Mouse (Mus musculus): Measurements from ENCODE around the gene Tbc1d22a. TPM values are rescaled to one million over a fixed set of nuclear protein-coding genes. Genes with fewer than 3 reads are reported as not detected.
"Not testable (repeated sequence)": the region's sequence is repeated elsewhere in the genome, so short reads cannot be mapped to it uniquely, and the experiment has no call there.

Tbc1d22a gene
- total RNA-seq, 1 experiment = 19.2 TPM

GRCm38 (mm10) chr15:86221369-86221768, 7.1 kb downstream of the Tbc1d22a start:
- 0 out of 4 replicates have a peak, but pooled peaks cover 0 to 2% of the 10 kb centered on the region in 2 experiments for H3K4me1 ChIP-seq (ENCODE audit: control insufficient read depth in 2 of 2, insufficient read depth in 2 of 2, low read length in 2 of 2, poor library complexity in 1 of 2)
- no peak for DNase-seq (ENCODE audit: low read depth, low spot score)
- no peak for TF ChIP-seq ZC3H11A (IDR thresholded peaks at IDR 0.05; ENCODE audit: borderline replicate concordance, low read depth, low read length)
- no peak for TF ChIP-seq HCFC1 (IDR thresholded peaks at IDR 0.05; ENCODE audit: borderline replicate concordance, insufficient read depth, low read length)
- no peak for TF ChIP-seq CHD2 (IDR thresholded peaks at IDR 0.05; ENCODE audit: low read depth, low read length)
- TF ChIP-seq MAFK (IDR thresholded peaks at IDR 0.05; ENCODE audit: insufficient read depth, low read depth, low read length) = no peak
- no peak for TF ChIP-seq ZNF384 (IDR thresholded peaks at IDR 0.05; ENCODE audit: low read depth, low read length)
- H3K4me3 ChIP-seq (ENCODE audit: insufficient read depth in 1 of 2, low read depth in 1 of 2, low read length in 2 of 2, poor library complexity in 1 of 2, severe bottlenecking in 1 of 2) = no peak overlapping the region
- H3K36me3 ChIP-seq (ENCODE audit: control insufficient read depth, insufficient read depth, low read length, poor library complexity, severe bottlenecking) = no peaks in the 10 kb centered on the region
- H3K9ac ChIP-seq (ENCODE audit: insufficient read depth, low read depth, low read length, poor library complexity, severe bottlenecking) = no peak overlapping the region
- in situ Hi-C loops (cut with MboI; ENCODE audit: low sequenced_read_pairs in 2 of 2, unreplicated experiment in 2 of 2) = no loop called here
- no peaks in the 10 kb centered on the region for H3K9me3 ChIP-seq (ENCODE audit: control insufficient read depth, insufficient read depth, low read depth, low read length)
- no peak overlapping the region for H3K27ac ChIP-seq (ENCODE audit: insufficient read depth, low read depth, low read length, poor library complexity, severe bottlenecking)

GRCm38 (mm10) chr15:86221901-86222300, 7.6 kb downstream of the Tbc1d22a start:
- in situ Hi-C loops (cut with MboI; ENCODE audit: low sequenced_read_pairs in 2 of 2, unreplicated experiment in 2 of 2); DNase-seq (ENCODE audit: low read depth, low spot score): not testable (repeated sequence)

GRCm38 (mm10) chr15:86224972-86225551, 10.8 kb downstream of the Tbc1d22a start:
- Histone ChIP-seq H3K36me3 (ENCODE audit: control insufficient read depth, insufficient read depth, low read length, poor library complexity, severe bottlenecking) (no peaks in the 10 kb centered on the region), H3K9ac (ENCODE audit: insufficient read depth, low read depth, low read length, poor library complexity, severe bottlenecking) (no peak overlapping the region), H3K9me3 (ENCODE audit: control insufficient read depth, insufficient read depth, low read depth, low read length) (no peaks in the 10 kb centered on the region), H3K4me1 (ENCODE audit: control insufficient read depth in 2 of 2, insufficient read depth in 2 of 2, low read length in 2 of 2, poor library complexity in 1 of 2) (0 out of 4 replicates have a peak, but pooled peaks cover 0 to 2% of the 10 kb centered on the region in 2 experiments), H3K27ac (ENCODE audit: insufficient read depth, low read depth, low read length, poor library complexity, severe bottlenecking) (no peak overlapping the region), H3K4me3 (ENCODE audit: insufficient read depth in 1 of 2, low read depth in 1 of 2, low read length in 2 of 2, poor library complexity in 1 of 2, severe bottlenecking in 1 of 2) (no peak overlapping the region)
- DNase-seq (ENCODE audit: low read depth, low spot score) = no peak
- in situ Hi-C loops (cut with MboI; ENCODE audit: low sequenced_read_pairs in 2 of 2, unreplicated experiment in 2 of 2) = no loop called here
- TF ChIP-seq ZC3H11A (IDR thresholded peaks at IDR 0.05; ENCODE audit: borderline replicate concordance, low read depth, low read length) (no peak), CHD2 (IDR thresholded peaks at IDR 0.05; ENCODE audit: low read depth, low read length) (no peak), HCFC1 (IDR thresholded peaks at IDR 0.05; ENCODE audit: borderline replicate concordance, insufficient read depth, low read length) (no peak), ZNF384 (IDR thresholded peaks at IDR 0.05; ENCODE audit: low read depth, low read length) (no peak), MAFK (IDR thresholded peaks at IDR 0.05; ENCODE audit: insufficient read depth, low read depth, low read length) (no peak)

More at GRCm38 (mm10) chr15:86221901-86222300, 7.6 kb downstream of the Tbc1d22a start:
- not testable (repeated sequence) for H3K9me3 ChIP-seq (ENCODE audit: control insufficient read depth, insufficient read depth, low read depth, low read length); H3K4me1 ChIP-seq (ENCODE audit: control insufficient read depth in 2 of 2, insufficient read depth in 2 of 2, low read length in 2 of 2, poor library complexity in 1 of 2); H3K9ac ChIP-seq (ENCODE audit: insufficient read depth, low read depth, low read length, poor library complexity, severe bottlenecking); H3K27ac ChIP-seq (ENCODE audit: insufficient read depth, low read depth, low read length, poor library complexity, severe bottlenecking); H3K4me3 ChIP-seq (ENCODE audit: insufficient read depth in 1 of 2, low read depth in 1 of 2, low read length in 2 of 2, poor library complexity in 1 of 2, severe bottlenecking in 1 of 2); H3K36me3 ChIP-seq (ENCODE audit: control insufficient read depth, insufficient read depth, low read length, poor library complexity, severe bottlenecking)

- H3K9me3 ChIP-seq (ENCODE audit: control insufficient read depth, insufficient read depth, low read depth, low read length) = no peaks in the 10 kb centered on the region
- DNase-seq (ENCODE audit: low read depth, low spot score) = no peak
- H3K4me3 ChIP-seq (ENCODE audit: insufficient read depth in 1 of 2, low read depth in 1 of 2, low read length in 2 of 2, poor library complexity in 1 of 2, severe bottlenecking in 1 of 2) = no peak overlapping the region
- H3K27ac ChIP-seq (ENCODE audit: insufficient read depth, low read depth, low read length, poor library complexity, severe bottlenecking) = no peak overlapping the region
- in situ Hi-C loops (cut with MboI; ENCODE audit: low sequenced_read_pairs in 2 of 2, unreplicated experiment in 2 of 2) = no loop called here
- no peaks in the 10 kb centered on the region for H3K36me3 ChIP-seq (ENCODE audit: control insufficient read depth, insufficient read depth, low read length, poor library complexity, severe bottlenecking)
- no peaks in the 10 kb centered on the region for H3K4me1 ChIP-seq (ENCODE audit: control insufficient read depth in 2 of 2, insufficient read depth in 2 of 2, low read length in 2 of 2, poor library complexity in 1 of 2)
- TF ChIP-seq CHD2 (IDR thresholded peaks at IDR 0.05; ENCODE audit: low read depth, low read length) (no peak), ZC3H11A (IDR thresholded peaks at IDR 0.05; ENCODE audit: borderline replicate concordance, low read depth, low read length) (no peak), HCFC1 (IDR thresholded peaks at IDR 0.05; ENCODE audit: borderline replicate concordance, insufficient read depth, low read length) (no peak), ZNF384 (IDR thresholded peaks at IDR 0.05; ENCODE audit: low read depth, low read length) (no peak), MAFK (IDR thresholded peaks at IDR 0.05; ENCODE audit: insufficient read depth, low read depth, low read length) (no peak)
- no peak overlapping the region for H3K9ac ChIP-seq (ENCODE audit: insufficient read depth, low read depth, low read length, poor library complexity, severe bottlenecking)
These were observed 12.0 kb downstream of the Tbc1d22a start for GRCm38 (mm10) chr15:86226221-86226620.

- Histone ChIP-seq H3K9ac (ENCODE audit: insufficient read depth, low read depth, low read length, poor library complexity, severe bottlenecking) (no peak overlapping the region), H3K27ac (ENCODE audit: insufficient read depth, low read depth, low read length, poor library complexity, severe bottlenecking) (no peak overlapping the region), H3K4me1 (ENCODE audit: control insufficient read depth in 2 of 2, insufficient read depth in 2 of 2, low read length in 2 of 2, poor library complexity in 1 of 2) (no peaks in the 10 kb centered on the region), H3K9me3 (ENCODE audit: control insufficient read depth, insufficient read depth, low read depth, low read length) (no peaks in the 10 kb centered on the region), H3K4me3 (ENCODE audit: insufficient read depth in 1 of 2, low read depth in 1 of 2, low read length in 2 of 2, poor library complexity in 1 of 2, severe bottlenecking in 1 of 2) (no peak overlapping the region), H3K36me3 (ENCODE audit: control insufficient read depth, insufficient read depth, low read length, poor library complexity, severe bottlenecking) (no peaks in the 10 kb centered on the region)
- TF ChIP-seq ZC3H11A (IDR thresholded peaks at IDR 0.05; ENCODE audit: borderline replicate concordance, low read depth, low read length) (no peak), ZNF384 (IDR thresholded peaks at IDR 0.05; ENCODE audit: low read depth, low read length) (no peak), HCFC1 (IDR thresholded peaks at IDR 0.05; ENCODE audit: borderline replicate concordance, insufficient read depth, low read length) (no peak), MAFK (IDR thresholded peaks at IDR 0.05; ENCODE audit: insufficient read depth, low read depth, low read length) (no peak), CHD2 (IDR thresholded peaks at IDR 0.05; ENCODE audit: low read depth, low read length) (no peak)
- in situ Hi-C loops (cut with MboI; ENCODE audit: low sequenced_read_pairs in 2 of 2, unreplicated experiment in 2 of 2) = no loop called here
- no peak for DNase-seq (ENCODE audit: low read depth, low spot score)
These were observed 12.7 kb downstream of the Tbc1d22a start for GRCm38 (mm10) chr15:86226968-86227367.

Data from ES-E14 (cell line).